Mouse (Mus musculus) megakaryocyte-erythroid progenitor cell, adult 5-6 weeks (primary cell): Measurements from ENCODE around the gene Rab15. TPM values are rescaled to one million over a fixed set of nuclear protein-coding genes. Genes with fewer than 3 reads are reported as not detected.
A peak's percentile ranks its signal among the peaks of the same experiment; 100 is the strongest.
"Not testable (repeated sequence)": the region's sequence is repeated elsewhere in the genome, so short reads cannot be mapped to it uniquely, and the experiment has no call there.

ENCODE experiments used
- ATAC-seq: replicated peaks from 2 replicates; pipeline ENCODE4 v1.8.0; 2016; ENCODE audit warnings: mild to moderate bottlenecking, inconsistent platforms; ENCODE audit not compliant: severe bottlenecking, poor library complexity, low FRiP score, low TSS enrichment
- total RNA-seq, 2 experiments: library from RNA; stranded (forward) in 1 of 2; stranded (reverse) in 1 of 2; fragments of 200-1000, 215-1000 nt in 1 of 2; fragments of >200 nt in 1 of 2; fragmentation: Nextera tagmentation in 1 of 2; gene quantifications; 2 replicates each; pipeline ENCODE4 v1.2.3; 2014 to 2017

The Rab15 gene
- not detected in 2 replicates for total RNA-seq (2014; fragmentation: Nextera tagmentation)
- total RNA-seq (2017), result not detected in 2 replicates

DNA sequence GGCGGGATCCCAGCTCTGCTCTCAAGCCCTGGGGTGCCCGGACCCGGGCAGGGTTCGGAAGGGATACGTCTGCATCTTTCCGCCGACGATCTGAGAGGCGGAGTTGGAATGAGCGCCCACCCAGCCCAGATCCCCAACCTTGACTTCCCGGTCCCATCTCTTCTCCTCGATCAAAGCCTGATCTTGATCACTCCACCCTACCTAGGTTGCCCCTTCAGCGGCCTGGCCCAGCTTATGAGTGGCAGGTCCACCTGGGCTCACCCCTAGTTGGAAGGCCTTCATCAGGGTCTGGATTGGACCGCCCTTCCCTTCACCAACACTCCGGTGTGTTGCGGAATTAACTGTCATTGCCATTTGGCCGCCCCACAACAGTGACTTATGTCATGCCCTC, at the start of gene Rab15:
Rab15 (minus strand) TSS at position 258 of the 391 bp plus-strand sequence.
- ATAC-seq, result no peak

DNA sequence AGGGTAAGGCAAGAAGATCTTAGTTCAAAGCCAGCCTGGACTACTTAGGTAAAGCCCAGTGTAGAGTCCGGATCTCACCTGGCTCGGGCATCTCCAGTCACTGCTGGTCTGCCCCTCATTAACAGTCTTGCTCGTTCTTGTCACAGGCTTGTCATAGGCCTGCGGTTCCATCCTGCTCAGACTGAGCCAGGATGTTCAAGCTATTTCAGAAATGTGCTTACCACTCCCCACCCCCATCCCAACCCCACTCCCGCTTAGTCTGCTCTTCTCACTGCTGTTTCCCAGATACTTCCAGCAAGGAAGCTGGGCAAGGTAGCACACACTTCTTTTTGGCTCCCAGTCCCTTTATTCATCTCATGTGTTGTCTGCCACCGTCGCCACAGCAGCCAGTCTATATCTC, 46.9 kb upstream of the Rab15 start:
- ATAC-seq, result no peak

- no peak for ATAC-seq
These were observed 45.9 kb upstream of the Rab15 start for GRCm38 (mm10) chr12:76868463-76869198.

DNA sequence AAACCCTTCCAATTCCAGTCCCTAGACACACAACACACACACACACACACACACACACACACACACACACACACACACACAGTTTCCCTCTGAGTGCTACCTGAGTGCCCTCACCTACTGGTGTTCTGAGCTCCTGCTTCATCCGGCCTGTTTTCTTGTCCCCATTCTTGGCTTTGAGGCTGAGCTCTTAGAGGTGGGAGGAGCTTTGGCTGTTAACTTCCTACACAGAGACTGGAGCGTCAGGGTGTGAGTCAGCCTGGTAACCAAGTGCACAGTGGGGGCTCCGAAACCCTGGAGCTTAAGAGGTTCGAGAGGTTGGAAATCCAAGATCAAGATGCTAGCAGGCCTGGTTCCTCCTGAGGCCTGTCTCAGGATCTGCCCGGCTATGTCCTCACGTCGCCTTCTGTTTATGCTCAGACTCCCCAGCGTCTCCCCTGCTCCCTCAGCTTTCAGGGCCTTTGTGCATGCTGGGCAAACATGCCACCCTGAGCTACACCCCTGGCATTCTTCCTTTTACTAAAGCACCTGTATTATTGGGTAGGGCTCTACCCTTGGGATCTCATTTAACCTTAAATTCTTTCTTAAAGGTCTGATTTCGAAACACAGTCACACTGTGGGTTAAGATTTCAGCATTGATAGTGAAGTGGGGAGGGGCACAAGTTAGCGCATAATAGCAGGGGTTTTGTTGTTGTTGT, 45.0 kb upstream of the Rab15 start:
- ATAC-seq, result no peak

DNA sequence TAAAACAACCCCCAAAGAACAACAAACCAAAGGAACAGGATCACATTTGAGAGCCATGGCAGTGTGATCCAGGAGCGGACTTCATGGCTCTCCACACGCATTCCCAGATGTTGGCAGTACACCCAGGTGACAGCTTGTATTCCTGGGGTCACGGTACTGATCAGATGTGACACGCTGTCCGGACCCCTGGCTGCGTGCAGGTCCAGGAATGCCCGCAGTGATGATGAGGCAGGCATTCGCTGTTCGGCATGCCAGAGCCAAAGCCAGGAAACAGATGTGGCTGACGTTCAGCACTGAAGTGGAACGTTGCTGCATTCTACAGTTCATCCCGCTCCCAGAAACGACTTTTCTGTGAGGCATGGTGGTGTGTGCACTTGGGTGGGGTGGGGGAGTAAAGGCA, 42.6 kb upstream of the Rab15 start:
- no peak for ATAC-seq

GRCm38 (mm10) chr12:76863651-76864050, 40.9 kb upstream of the Rab15 start:
- ATAC-seq, result no peak

DNA sequence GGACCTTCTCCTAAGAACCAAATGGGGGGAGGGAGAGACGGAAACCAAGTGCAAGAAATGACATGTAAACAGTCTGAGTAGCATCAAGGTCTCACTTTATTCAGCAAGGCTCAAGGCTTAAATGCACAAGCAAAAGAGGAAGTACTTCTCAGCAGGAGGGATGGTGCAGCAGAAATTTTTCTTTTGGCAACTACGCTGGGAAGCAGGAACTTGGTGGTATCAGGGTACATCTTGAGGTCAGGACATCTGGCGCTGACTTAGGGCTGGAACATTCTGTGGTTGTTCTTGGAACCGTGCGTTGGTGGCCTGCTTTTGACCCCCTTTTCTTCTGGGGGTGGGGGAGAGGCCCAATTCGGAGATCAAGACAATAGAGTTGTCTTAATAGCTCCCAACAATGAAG, 36.1 kb upstream of the Rab15 start:
- not testable (repeated sequence) for ATAC-seq

GRCm38 (mm10) chr12:76857087-76857486, 34.4 kb upstream of the Rab15 start:
- ATAC-seq, result no peak

DNA sequence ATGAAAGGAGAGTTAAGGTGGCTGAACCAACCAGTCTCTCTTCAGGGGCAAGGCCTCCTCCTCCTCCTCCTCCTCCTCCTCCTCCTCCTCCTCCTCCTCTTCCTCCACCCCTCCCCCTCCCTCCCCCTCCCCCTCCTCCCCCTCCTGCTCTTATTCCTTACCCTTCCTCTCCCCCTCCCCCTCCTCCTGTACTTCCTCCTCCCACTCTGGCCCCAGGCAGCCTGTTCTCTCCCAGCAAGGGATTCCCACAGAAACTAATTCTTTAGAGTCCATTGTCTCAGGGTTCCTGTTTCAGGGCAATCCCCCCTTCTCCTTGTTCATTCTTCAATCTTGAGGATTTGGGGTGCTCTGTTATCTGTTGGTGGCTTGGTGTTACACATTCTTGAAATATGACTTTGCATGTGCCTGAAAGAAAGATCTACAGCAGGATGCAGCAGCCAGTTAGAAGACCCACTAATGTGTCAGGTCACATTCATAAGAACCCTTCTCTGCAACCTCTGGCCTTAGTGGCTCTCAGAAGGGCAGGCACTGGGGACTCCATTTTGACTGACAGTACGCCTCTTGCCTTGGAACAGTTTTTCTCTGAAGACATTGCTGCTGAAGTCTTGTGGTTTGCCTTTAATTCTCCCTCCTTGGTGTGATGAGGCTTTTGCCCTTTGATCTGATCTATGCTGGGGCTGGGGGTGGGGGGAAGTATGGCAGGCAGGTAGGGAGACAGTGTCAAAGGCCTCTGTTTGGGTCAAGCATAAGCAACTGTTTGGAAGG, 30.9 kb upstream of the Rab15 start:
- no peak for ATAC-seq

- ATAC-seq, result no peak
These were observed 29.7 kb upstream of the Rab15 start for GRCm38 (mm10) chr12:76852419-76852818.

GRCm38 (mm10) chr12:76844346-76845061, 21.8 kb upstream of the Rab15 start:
- no peak for ATAC-seq

DNA sequence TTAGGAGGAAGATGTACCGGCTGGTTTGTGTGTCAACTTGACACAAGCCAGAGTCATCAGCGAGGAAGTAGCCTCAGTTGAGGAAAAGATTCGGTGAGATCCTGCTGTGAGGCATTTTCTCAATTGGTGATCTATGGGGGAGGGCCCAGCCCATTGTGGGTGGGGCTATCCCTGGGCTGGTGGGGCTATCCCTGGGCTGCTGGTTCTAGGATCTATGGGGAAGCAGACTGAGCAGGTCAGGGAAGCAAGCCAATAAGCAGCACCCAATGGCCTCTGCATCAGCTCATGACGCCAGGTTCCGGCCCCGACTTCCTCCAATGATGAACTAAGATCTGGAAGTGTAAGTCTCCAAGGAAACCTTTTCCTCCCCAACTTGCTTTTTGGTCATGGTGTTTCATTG, 17.4 kb upstream of the Rab15 start:
- no peak for ATAC-seq

DNA sequence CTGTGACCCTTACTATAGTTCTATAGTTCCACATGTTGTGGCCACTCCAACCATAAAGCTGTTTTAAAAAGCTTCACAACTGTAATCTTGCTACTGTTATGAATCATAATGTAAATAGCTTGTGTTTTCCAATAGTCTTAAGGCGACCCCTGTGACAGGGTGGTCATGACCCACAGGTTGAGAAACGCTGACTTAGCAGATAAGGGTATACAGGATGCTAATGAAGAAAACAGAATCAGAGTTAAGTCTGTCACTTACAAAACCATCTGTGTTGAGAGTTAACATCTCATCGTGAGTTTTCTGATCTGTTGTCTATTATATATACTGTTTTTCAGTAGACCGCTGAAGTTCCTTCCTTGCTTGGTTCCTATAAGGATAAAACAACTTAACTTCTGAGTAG, 16.6 kb upstream of the Rab15 start:
- no peak for ATAC-seq

- ATAC-seq, result peak; percentile 24
These were observed 15.3 kb upstream of the Rab15 start for GRCm38 (mm10) chr12:76837844-76838650.

GRCm38 (mm10) chr12:76837101-76837843, 14.6 kb upstream of the Rab15 start:
- peak; percentile 98 for ATAC-seq

GRCm38 (mm10) chr12:76832704-76833103, 10.0 kb upstream of the Rab15 start:
- no peak for ATAC-seq

DNA sequence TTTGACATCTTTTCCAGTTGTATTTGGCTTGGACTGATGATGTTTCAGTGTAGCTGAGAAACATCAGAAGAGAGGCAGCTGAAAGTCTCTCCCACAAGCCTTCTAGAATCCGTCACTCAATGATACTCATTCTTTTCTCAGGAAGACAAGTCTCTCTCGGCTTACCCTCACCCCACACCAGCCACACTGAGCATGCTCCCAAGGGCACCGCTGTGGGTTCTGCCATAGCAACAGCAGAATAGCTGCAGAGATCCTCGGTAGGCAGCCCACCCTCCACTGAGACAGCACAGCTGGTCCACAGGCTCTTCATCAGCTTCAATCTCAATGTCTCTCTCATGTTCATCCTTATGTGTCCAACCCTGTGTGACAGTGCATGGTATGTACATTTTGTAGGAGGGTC, 2.6 kb upstream of the Rab15 start:
- no peak for ATAC-seq

- 0 out of 2 replicates have a peak, but pooled peaks have one; percentile 27 for ATAC-seq
These were observed 582 bp downstream of the Rab15 start for GRCm38 (mm10) chr12:76822002-76822650.
